Mouse (Mus musculus): ENCODE results near the gene Cpm. TPM values are rescaled to one million over a fixed set of nuclear protein-coding genes. Genes with fewer than 3 reads are reported as not detected.
"Not testable (repeated sequence)": the region's sequence is repeated elsewhere in the genome, so short reads cannot be mapped to it uniquely, and the experiment has no call there.

Gene Cpm
- polyA plus RNA-seq, 1 experiment = 11.8 TPM

DNA sequence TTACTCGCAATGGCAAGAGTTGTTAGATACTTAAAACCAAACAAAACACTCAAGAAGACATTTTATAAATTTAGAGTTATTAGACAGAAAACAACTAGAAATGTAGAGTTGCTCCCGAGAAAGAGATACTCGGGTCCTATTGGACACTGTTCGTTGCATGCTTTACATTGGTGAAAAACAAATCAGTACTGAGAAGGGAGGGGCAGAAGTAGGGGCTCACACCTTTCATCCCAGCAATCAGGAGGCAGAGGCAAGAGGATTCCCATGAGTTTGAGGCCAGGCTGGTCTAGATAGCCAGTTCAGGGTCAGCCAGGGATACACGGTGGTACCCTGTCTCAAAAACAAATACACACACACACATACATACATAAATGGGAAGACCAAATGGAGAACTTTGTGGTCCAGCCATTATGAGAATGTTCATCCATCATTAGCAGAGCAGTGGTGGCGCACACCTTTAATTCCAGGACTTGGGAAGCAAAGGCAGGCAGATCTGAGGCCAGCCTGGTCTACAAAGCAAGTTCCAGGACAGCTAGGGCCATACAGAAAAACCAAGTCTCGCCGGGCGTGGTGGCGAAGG is 62.2 kb downstream of the Cpm start:
- no peak for DNase-seq (ENCODE audit: low read depth, low spot score)
- 91% methylated on average over 10 of the region's 10 CpGs for WGBS

DNA sequence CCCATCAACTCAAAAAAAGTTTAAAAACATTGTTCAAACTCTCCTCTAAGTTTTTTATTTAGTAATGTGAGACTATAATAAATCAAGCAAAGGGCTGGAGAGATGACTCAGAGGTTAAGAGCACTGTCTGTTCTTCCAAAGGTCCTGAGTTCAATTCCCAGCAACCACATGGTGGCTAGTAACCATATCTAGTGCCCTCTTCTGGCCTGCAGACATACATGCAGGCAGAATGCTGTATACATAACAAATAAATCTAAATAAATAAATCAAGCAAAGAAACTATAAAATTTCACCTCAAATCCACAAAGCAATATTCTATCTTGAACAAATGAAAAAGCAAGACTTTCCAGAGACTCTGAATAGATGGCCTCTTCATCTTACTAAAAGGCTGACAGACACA is 62.9 kb downstream of the Cpm start:
- DNase-seq (ENCODE audit: low read depth, low spot score) = no peak

DNA sequence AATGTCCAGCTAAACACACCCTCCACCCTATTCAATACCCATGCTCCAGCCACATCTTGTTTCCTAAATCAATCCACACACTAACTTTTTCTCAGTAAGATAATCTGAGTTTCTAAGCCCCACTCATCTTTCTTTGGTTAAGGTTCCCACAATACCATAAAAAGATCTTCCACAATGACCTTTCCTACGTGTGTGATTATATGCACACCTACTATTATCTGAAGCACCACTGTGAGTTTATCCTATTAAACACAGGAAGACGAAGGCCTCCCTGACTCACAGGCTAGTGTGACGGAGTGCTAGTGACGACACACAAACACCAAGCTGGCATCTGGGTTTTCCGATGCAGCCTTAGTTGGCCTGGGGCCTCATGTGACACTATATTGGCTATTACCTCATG is 63.7 kb downstream of the Cpm start:
- no peak for DNase-seq (ENCODE audit: low read depth, low spot score)
- WGBS = 92% methylated on average over 5 of the region's 5 CpGs

DNA sequence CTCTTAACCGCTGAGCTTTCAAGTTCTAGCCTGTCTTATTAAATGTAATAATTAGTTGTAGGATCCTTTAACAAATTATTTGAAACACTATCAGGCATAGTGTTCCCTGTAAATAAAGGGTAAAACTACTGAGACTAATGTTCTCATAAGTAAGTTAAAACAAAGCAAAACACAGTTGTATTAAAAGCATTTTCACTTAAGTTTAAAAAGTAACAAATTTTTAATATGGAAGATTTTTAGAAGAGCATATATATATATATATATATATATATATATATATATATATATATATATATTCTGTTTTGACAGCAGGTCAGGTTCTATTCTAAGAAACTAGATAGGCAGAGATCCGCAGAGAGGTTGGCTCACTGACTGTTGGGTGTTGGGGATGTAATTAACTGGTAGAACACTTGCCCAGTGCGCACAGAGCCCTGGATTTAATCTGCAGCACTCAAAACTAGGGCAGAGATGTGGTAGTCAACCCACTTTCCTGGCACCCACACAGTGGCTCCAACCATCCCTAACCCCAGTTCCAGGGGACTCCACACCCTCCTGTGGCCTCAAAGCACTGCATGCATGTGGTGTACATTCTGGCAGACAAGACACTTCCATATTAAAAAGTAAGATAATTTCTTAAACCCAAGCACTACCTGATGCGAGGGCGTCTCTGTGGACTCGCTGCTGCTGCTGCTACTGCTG is 65.1 kb downstream of the Cpm start:
- DNase-seq (ENCODE audit: low read depth, low spot score) = no peak
- 95% methylated on average over 6 of the region's 6 CpGs for WGBS

DNA sequence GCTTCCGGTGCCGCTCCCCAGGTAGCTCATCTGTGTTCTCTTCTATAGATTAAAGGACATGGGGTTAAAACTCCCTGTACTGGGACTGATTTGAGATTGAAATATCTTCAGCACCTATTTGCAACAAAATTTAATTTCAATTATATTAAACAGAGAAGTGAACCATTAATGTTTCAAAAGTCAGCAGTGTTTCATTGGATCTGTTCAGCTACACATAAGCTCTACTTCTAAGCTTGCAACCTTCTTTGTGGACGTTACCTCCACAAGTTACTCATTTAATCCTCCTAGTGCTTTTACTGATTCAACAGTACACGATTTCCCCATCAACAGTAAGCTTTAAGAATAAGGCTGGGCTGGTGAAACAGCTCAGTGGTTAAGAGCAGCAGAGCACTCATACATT is 65.7 kb downstream of the Cpm start:
- no peak for DNase-seq (ENCODE audit: low read depth, low spot score)
- WGBS = 89% methylated on average over 4 of the region's 4 CpGs

DNA sequence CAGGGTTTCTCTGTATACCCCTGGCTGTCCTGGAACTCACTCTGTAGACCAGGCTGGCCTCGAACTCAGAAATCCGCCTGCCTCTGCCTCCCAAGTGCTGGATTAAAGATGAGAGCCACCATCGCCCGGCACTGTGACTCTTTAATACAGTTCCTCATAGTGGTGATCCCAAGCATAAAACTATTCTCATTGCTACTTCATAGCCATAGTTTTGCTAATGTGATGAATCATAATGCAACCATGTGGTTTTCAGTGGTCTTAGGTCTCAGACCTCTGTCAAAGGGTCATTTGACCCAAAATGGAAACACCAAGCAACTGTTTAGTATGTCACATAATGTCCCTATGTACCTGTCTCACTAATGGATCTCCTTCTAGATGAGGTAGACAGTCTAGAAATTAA is 66.3 kb downstream of the Cpm start:
- 97% methylated on average over 4 of the region's 4 CpGs for WGBS
- no peak for DNase-seq (ENCODE audit: low read depth, low spot score)

DNA sequence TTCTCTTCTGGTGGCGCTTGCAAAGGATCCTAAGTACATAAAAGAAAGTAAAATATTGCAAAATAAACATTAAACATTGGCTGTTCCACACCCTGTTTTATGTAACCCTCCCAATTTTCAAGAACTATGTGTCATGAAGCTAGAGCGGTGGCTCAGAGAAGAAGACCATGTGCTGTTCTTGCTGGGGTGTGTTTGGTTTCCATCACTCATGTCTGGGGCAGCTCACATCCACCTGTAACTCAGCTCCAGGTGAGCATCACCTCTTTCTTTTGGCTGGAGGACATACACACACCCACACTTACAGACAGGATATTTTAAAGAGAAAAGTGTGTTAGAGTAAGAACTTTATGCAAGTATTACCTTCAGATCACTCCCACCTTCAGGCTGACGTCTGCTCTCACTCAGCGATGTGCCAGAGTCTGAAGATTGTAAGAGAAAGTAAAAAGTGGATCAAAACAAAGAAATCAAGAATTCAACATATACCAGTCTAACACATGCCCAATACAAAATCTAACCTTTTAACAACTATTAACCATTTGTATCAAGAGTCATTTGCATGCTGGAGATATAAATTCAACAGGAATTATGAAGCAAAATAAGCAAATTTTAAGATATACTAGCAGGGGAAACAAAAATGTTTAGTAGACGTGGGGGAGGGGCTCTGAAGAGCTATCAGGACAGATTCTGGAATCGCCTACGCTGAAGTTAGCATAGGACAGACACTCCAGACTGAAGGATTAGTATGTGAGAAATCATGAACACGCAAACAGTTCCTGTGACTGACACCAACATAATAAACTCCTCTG is 66.9 kb downstream of the Cpm start:
- no peak for DNase-seq (ENCODE audit: low read depth, low spot score)
- WGBS = 77% methylated on average over 8 of the region's 8 CpGs

DNA sequence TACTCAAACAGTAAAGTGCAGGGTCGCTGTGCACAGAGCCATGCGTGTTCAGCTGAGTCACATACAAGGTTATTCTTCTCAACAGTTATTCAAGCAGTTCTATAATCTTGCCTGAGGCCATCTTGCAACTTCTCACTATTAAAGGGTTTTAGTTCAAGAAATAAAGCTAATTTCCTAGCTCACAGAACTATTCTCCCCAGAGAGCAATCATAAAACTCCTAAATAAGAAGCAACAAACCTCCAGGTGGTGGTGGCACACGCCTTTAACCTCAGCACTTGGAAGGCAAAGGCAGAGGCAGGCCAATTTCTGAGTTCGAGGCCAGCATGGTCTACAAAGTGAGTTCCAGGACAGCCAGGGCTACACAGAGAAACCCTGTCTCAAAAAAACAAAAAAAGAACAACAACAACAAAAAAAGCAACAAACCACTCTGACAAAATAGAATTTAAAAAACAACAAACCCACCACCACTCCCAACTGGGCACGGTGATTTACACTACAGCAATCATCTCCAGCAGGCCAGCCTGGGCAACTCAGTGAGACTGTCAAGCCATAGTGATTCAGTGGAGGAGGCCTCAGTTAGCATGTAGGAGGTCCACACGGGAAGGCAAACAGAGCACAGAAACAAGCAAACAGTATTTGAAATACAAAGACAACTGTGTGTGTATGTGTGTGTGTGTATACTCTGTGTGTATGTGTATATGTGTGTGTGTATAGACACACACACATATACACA is 67.7 kb downstream of the Cpm start:
- WGBS = 86% methylated on average over 6 of the region's 6 CpGs
- no peak for DNase-seq (ENCODE audit: low read depth, low spot score)

DNA sequence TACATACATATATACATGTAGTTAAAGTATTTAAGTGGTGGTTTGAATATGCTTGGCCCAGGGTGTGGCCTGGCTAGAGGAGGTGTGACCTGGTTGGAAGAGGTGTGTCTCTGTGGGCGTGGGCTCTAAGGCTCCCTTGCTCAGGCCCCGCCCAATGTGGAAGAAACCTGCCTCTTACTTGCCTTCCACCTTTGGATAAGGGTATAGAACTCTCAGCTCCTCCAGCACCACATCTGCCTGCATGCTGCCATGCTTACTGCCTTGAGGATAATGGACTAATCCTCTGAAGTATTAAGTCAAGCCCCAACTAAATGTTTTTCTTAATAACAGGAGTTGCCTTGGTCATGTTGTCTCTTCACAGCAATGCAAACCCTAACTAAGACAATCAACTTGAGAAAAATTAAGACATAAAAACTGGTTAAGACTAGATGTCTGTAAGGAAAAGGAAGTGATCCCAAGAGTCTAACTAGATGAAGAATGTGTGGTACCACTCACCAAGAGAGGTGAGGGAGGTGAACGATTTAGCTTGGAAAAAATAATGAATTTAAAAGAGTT is 68.3 kb downstream of the Cpm start:
- DNase-seq (ENCODE audit: low read depth, low spot score) = no peak
- 92% methylated on average over 3 of the region's 3 CpGs for WGBS

DNA sequence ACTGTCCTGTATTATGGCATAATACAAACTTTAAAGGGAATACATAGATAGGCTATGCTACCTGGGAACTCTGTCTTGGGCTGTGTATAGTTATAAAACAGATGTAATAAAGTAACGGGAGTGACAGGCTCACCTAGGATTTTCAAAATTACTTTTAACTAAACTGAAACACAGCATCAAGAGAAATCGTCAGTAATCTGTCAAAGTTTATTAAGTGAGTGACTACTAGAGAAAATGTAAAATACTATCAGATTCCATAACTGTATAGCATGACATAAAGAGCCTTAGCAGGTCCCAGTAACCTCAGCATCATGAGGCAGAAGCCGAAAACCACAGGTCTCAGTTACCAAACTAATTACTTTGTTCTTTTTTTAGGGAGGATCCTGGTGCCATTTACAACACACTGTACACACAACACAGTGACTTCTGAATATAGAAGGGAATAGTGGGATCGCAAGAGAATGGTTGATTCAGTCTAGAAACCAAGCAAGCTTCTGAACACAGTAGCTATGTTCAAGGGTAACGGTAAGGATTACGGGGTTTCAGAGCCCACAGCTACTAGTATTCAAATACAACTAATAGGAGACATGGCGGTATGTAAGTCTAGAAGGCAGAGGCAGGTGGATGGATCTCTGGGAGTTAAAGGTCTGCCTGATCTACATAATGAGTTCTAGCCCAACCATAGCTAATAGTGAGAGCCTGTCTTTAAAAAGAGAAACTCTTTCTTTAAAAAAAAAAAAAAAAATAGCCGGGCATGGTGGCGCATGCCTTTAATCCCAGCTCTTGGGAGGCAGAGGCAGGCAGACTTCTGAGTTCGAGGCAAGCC is 69.2 kb downstream of the Cpm start:
- DNase-seq (ENCODE audit: low read depth, low spot score) = no peak
- WGBS = 98% methylated on average over 10 of the region's 10 CpGs

DNA sequence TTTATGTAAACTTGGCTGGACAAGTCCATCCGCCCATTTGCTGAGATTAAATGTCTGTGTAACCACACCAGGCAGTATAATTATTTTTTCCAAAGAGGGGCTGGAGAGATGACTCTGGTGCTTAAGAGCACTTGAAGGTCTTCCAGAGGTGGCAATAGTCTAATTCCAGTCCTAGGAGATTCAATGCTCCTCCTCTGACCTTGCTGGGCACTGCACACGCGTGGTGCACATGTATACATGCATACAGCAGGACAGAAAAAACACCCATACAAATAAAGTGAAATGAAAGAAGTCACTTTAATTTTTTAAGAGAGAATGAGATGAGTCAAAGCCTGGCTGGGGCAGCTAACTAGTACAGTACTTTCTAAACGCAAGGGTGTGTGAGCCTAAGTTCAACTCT is 70.6 kb downstream of the Cpm start:
- no peak for DNase-seq (ENCODE audit: low read depth, low spot score)
- WGBS = 96% methylated on average over 4 of the region's 4 CpGs

DNA sequence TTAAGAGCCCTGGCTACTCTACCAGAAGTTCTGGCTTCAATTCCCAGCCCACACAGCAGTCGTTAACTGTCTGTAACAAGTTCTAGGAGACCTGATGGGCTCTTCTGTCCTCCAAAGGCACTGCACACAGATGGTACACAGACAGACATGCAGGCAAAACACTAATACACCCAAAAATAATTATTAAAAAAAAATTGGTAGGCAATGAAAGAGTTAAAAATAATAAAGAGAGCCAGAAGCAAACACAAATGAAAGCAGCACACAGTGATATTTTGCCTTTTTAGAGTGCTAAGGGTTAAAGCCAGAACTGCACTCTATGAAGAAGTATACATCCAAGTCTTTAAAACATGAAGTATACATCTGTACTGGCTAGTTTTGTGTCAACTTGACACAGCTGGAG is 71.2 kb downstream of the Cpm start:
- 84% methylated on average over 1 of the region's 1 CpGs for WGBS
- DNase-seq (ENCODE audit: low read depth, low spot score) = no peak

DNA sequence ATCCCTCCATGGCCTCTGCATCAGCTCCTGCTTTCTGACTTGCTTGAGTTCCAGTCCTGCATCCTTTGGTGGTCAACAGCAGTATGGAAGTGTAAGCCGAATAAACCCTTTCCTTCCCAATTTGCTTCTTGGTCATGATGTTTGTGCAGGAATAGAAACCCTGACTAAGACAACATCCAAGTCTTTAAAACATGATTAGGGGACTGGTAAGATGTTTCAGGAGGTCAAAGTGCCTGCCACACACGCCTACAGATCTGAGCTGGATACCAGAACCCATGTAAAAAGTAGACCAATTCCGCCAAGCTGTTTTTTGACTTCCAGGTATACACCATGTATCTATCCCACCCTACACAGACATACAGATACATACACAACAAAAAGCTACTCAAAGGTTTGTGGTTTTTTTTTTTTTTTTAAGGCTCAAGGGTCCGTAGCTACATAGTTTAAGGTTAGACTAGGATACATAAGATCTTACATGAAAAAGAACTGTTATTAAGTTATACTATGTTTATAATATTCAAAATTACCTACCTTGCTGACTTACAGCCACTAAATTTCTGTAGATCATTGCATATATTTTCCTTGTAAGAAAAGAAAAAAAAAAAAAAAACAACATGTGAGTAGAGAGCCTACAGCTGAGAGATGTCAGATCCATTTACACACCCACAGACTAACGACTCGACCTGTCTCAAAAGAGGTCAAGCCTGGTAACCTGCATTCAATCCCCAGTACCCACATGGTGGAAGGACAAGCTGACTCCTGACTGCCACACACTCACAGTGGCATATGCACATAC is 71.9 kb downstream of the Cpm start:
- DNase-seq (ENCODE audit: low read depth, low spot score) = no peak
- 88% methylated on average over 6 of the region's 6 CpGs for WGBS

DNA sequence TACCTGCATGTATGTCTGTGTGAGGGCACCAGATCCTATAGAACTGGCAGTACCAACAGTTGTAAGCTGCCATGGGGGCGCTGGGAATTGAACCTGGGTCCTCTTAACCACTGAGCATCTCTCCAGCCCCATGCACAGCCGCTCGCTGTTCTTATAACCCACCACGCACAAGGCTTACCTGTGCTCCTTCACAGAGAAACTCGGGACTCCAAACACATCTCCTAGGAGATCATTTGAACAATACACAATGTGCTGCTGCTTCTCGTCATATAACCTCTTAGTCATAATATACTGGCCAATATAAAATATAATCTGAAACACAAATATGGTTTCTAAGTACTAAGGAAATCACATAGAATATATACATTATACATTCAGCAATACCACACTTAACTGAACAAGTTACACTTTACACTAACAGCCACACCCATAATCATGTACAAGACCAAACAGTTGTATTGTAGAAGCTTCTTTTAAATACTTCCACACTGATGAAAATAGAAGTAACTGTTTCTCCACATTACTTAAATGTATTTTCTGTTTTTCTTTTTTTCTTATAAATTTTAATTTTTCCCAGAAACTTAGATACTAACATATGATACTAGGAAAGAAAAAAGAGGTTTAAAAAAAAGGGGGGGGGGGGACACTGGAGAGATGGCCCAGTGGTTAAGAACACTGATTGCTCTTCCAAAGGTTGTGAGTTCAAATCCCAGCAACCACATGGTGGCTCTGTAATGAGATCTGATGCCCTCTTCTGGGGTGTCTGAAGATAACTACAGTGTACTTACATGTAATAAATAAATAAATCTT is 72.9 kb downstream of the Cpm start:
- no peak for DNase-seq (ENCODE audit: low read depth, low spot score)
- whole genome bisulfite sequencing = 85% methylated on average over 6 of the region's 6 CpGs

DNA sequence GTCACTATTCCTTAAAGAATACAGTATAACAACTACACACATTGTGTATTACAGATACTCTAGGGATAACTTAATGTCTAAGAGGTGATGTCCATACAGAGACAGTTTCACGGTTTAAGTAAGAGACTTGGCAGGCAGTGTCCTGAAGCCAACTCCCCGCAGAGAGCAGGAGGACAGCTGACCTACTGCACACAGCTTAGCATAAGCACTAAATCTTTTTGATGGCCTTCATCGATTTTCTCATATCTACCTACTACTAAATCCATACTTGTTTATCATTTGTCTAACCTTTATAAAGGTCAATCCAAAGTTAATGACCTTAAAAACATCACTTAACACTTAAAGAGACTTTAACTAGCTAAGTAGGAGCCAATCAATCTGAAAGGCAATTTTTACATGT is 74.2 kb downstream of the Cpm start:
- 81% methylated on average over 3 of the region's 3 CpGs for WGBS
- DNase-seq (ENCODE audit: low read depth, low spot score) = no peak

DNA sequence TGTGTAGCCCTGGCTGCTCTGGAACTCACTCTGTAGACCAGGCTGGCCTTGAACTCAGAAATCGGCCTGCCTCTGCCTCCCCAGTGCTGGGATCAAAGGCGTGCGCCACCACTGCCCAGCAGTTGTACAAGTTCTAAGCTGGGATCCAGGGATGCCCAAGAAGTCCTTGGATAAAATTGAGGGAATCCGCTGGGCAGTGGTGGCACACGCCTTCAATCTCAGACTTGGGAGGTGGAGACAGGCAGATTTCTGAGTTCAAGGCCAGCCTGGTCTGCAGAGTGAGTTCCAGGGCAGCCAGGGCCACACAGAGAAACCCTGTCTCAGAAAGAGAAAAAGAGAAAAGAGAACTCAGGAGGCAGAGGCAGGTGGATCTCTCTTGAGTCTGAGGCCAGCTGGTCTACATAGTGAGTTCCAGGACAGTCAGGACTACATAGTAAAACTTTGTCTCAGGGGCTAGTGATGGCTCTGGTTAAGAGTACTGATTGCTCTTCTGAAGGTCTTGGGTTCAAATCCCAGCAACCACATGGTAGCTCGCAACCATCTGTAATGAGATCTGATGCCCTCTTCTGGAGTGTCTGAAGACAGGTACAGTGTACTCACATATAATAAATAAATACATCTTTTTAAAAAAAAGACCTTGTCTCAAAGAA is 75.1 kb downstream of the Cpm start:
- 98% methylated on average over 6 of the region's 6 CpGs for WGBS
- not testable (repeated sequence) for DNase-seq (ENCODE audit: low read depth, low spot score)

DNA sequence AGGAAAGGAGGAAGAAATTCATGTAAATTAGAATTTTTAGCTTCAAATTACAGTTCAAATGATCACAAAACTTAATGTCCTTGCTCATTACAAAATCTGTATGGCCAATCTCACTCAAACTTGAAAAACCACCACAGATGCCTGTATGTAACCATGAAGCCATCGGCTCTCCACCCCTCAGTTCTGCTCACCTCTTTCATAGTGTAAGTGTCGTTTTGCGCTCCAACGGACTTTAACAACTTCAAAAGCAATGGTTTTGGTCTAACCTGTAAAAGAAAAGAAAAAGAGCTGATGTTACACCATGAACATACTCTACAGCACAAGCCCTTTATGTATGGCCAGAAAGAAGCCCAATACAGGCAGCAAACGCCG is 75.7 kb downstream of the Cpm start:
- WGBS = 94% methylated on average over 6 of the region's 6 CpGs

More for the DNA sequence above, 75.7 kb downstream of the Cpm start:
- no peak for DNase-seq (ENCODE audit: low read depth, low spot score)
